Mouse (Mus musculus) embryonic facial prominence, embryonic 11.5 days (tissue): ENCODE data around the gene Rsu1. TPM values are rescaled to one million over a fixed set of nuclear protein-coding genes. Genes with fewer than 3 reads are reported as not detected.
A peak's percentile ranks its signal among the peaks of the same experiment; 100 is the strongest.

Experiments
- ATAC-seq: fragments of 200-750 bp; cut with Nextera tagmentation; replicated peaks from 2 replicates; pipeline ENCODE4 v1.8.0; 2017; ENCODE audit warnings: low read depth; ENCODE audit not compliant: insufficient number of reproducible peaks, low FRiP score, low TSS enrichment
- DNase-seq: peaks from one replicate; pipeline ENCODE4 v3.0.0-alpha.2; 2015; ENCODE audit warnings: low spot score
- H3K27ac ChIP-seq: fragments of 300-500 bp; sonication (generic); replicated peaks from 2 replicates; pipeline ENCODE4 v1.5.1; 2014; ENCODE audit warnings: mild to moderate bottlenecking, low read depth, low read length, control low read depth
- H3K27me3 ChIP-seq: fragments of 300-500 bp; sonication (generic); 2 replicates; pipeline ENCODE4 v1.6.1; 2014; ENCODE audit warnings: mild to moderate bottlenecking, low read length, moderate library complexity, mixed read lengths; ENCODE audit not compliant: control insufficient read depth, insufficient read depth
- H3K36me3 ChIP-seq: fragments of 300-500 bp; sonication (generic); replicated peaks from 2 replicates; pipeline ENCODE4 v1.6.1; 2014; ENCODE audit warnings: low read depth, mild to moderate bottlenecking, low read length, moderate library complexity, mixed read lengths; ENCODE audit not compliant: control insufficient read depth, insufficient read depth
- H3K4me1 ChIP-seq: fragments of 300-500 bp; sonication (generic); 2 replicates; pipeline ENCODE4 v1.6.1; 2014; ENCODE audit warnings: low read length, mixed read lengths; ENCODE audit not compliant: control insufficient read depth, insufficient read depth
- H3K4me2 ChIP-seq: fragments of 300-500 bp; sonication (generic); 2 replicates; pipeline ENCODE4 v1.6.1; 2014; ENCODE audit warnings: low read depth, mild to moderate bottlenecking, control low read depth, low read length, moderate library complexity
- H3K4me3 ChIP-seq: fragments of 300-500 bp; sonication (generic); 2 replicates; pipeline ENCODE4 v1.5.1; 2014; ENCODE audit warnings: low read depth, low read length, control low read depth
- H3K9ac ChIP-seq: fragments of 300-500 bp; sonication (generic); replicated peaks from 2 replicates; pipeline ENCODE4 v1.6.1; 2014; ENCODE audit warnings: mild to moderate bottlenecking, control low read depth, low read length
- H3K9me3 ChIP-seq: fragments of 300-500 bp; sonication (generic); replicated peaks from 2 replicates; pipeline ENCODE4 v1.6.1; 2016; ENCODE audit warnings: mild to moderate bottlenecking, low read length, inconsistent platforms, mixed read lengths; ENCODE audit not compliant: control insufficient read depth
- WGBS: fragments of 180-500 bp; shearing (Covaris S2); extraction: QIAGEN DNeasy Blood & Tissue Kit; methylation state at CpG from one replicate; pipeline ENCODE4 v1.1.7; 2014; 5-methylcytosine and 5-hydroxymethylcytosine counted together
- polyA plus RNA-seq: library from polyadenylated mRNA; unstranded; fragments of >200 nt; fragmentation: Nextera tagmentation; extraction: Ambion mirVana; gene quantifications from 2 replicates; pipeline ENCODE4 v1.2.1, GENCODE M21; 2014

The Rsu1 gene
- polyA plus RNA-seq: 105 and 107 TPM in 2 replicates

DNA sequence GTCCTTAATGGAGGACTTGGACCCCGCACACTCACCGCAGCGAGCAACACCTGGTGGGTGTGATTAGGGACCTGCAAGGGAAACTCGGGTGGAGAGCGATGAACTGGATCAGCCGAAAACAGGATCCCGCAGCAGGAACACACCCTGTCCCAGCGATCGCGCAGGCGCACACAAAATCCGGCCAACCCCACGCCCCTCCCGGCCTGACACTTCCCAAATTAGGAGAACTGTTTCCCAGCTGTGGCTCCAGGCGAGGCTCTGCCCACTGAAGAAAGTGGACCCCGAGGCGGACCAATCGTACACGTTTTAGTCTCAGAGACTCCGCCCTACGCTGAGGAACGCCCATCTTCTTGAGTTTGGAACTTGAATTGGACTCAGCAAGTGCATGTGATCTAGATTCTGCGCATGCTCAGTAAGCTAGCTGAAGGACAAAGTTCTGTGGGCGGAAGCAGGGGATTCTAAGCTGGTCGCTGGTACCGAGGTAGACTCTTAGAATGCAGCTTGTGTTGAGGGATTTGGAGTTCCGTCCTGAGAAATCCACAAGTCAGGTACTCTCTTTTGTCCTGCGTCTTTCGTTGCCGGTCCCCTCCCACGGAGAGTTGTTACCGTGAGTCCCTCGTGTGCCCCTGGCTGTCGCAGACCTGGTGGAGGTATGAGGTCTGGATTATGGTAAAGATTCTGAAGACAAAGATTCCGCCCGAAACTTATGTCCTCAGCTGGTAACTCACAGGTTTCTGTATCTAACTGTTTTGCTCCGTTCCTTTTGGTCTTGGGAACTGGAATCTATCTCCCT is at the start of gene Rsu1:
Rsu1 (minus strand) TSS at position 251 of the 793 bp plus-strand sequence.
- no peaks in the 10 kb centered on the region for H3K9me3 ChIP-seq
- H3K9ac ChIP-seq: peak within 1 kb of the TSS; percentile 64
- H3K4me3 ChIP-seq: peak within 1 kb of the TSS; percentile 53
- H3K4me1 ChIP-seq: no peaks in the 10 kb centered on the region
- H3K27me3 ChIP-seq: no peaks in the 10 kb centered on the region
- ATAC-seq (peak; percentile 99), DNase-seq (peak; percentile 99)
- no peak within 1 kb of the TSS for H3K27ac ChIP-seq
- peak within 1 kb of the TSS; percentile 75 for H3K4me2 ChIP-seq
- H3K36me3 ChIP-seq: no peaks in the 10 kb centered on the region
- WGBS: under 1% methylated on average over 37 of the region's 37 CpGs

DNA sequence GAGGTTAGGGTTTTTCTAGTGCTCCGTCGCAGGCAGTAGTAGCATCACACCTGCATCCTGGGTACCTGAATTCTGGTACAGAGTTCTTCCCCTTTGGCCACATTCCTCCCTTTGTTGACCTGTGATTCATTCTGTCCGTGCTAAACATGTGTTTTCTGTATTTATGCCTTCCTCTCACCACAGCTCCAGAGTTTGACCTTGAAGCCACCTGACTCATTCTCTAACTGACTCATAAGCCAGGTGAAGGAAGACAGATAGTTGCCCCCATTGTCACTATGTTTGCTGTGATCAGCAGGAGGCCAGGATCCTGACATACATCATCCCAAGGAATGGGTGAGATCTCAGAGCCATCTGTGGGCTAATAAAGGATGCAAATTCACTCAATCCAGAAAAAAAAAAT is 32.2 kb upstream of the Rsu1 start:
- Histone ChIP-seq H3K9me3 (no peaks in the 10 kb centered on the region), H3K27ac (no peak overlapping the region), H3K9ac (no peak overlapping the region), H3K27me3 (no peaks in the 10 kb centered on the region), H3K4me3 (no peak overlapping the region), H3K36me3 (no peaks in the 10 kb centered on the region), H3K4me2 (no peak overlapping the region), H3K4me1 (no peaks in the 10 kb centered on the region)
- 76% methylated on average over 3 of the region's 3 CpGs for WGBS
- DNase-seq (no peak), ATAC-seq (no peak)

DNA sequence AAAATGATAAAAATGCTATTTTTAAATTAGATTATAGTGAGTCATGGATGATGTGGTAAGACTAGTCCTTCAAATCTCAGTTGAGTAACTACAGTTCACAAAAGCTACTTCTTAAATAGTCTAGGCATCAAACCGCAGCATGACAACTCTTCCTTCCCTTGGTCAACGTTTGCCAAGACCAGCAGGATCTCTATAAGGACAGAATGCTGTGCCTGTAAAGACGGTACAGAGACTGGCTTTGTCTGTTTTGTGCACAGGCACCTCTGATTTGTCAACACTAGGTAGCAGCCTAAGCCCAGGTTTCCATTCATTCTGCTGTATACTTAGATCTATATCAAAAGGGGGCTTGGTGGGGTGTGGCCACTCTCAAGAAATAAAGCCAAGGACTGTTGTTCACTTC is 27.8 kb upstream of the Rsu1 start:
- ATAC-seq: peak; percentile 56; the same call in 1 of the 2 replicates
- Histone ChIP-seq H3K4me1 (no peaks in the 10 kb centered on the region), H3K9me3 (no peaks in the 10 kb centered on the region), H3K4me2 (no peak overlapping the region), H3K36me3 (no peaks in the 10 kb centered on the region), H3K9ac (no peak overlapping the region), H3K27me3 (no peaks in the 10 kb centered on the region), H3K27ac (no peak overlapping the region), H3K4me3 (no peak overlapping the region)
- DNase-seq: peak; percentile 56
- 31% methylated on average over 3 of the region's 3 CpGs for WGBS

DNA sequence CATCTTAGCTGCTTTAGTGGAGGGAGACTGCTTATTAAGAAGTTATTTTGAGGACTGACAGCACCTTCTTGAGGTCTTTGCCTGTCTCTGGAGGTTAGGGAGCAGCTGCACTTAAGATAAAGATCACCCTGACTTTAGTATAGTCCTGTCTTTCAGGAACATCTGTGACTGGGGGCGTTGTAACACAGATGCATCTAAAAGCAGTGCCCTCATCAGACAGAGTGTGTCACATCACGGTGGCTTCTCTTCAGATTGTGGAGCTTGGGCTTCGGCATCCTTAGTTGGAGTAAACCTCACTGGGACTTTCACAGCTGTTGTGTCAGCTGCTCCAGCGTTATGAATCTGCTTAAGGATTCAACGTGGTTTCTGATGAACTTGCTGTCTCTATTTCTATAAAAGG is 26.5 kb upstream of the Rsu1 start:
- Histone ChIP-seq H3K4me3 (no peak overlapping the region), H3K4me2 (no peak overlapping the region), H3K36me3 (no peaks in the 10 kb centered on the region), H3K9me3 (no peaks in the 10 kb centered on the region), H3K9ac (no peak overlapping the region), H3K27ac (no peak overlapping the region), H3K27me3 (no peaks in the 10 kb centered on the region), H3K4me1 (no peaks in the 10 kb centered on the region)
- ATAC-seq: no peak
- WGBS: 66% methylated on average over 5 of the region's 5 CpGs
- no peak for DNase-seq

DNA sequence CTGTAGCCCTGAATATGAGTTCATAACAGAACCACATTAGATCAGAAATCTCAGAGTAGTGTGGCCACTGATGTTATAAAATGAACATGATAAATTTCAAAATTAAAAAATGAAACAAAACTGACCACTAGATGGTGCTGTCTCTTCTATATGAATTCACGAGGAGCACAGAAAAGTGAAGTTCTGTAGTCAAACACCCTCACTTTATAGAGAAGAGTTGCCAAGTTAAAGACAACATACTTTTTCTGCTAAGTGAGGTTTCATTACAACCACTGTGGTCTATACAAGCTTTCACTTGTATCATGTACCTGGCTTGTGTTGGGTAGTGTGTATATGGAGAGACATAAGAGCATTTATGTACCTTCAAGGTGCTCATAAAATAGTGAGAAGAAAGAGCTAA is 19.4 kb upstream of the Rsu1 start:
- no peaks in the 10 kb centered on the region for H3K27me3 ChIP-seq
- H3K4me3 ChIP-seq: no peak overlapping the region
- H3K9me3 ChIP-seq: no peaks in the 10 kb centered on the region
- H3K4me2 ChIP-seq: no peak overlapping the region
- no peak overlapping the region for H3K9ac ChIP-seq
- no peaks in the 10 kb centered on the region for H3K36me3 ChIP-seq
- H3K27ac ChIP-seq: no peak overlapping the region
- ATAC-seq (no peak), DNase-seq (peak; percentile 89)
- 2% methylated on average over 1 of the region's 1 CpGs for WGBS
- H3K4me1 ChIP-seq: no peaks in the 10 kb centered on the region

DNA sequence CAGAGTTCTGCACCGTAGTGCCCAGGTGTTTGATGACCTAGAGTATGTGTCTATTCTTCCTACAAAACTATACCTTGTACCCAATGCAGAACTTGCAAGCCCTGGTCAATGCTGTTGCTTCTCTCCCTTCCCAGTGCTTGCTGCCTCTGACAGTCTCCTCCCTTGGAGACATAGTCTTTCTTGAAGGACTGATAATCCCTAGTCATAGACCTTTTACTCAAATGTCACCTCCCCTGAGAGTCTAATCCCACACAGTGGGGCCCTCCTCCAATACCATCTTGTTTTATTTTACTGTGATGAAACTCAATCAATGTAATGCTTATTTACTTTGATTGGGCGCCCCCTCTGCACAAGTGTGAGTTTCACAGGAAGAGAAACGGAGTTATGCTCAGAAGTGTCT is 18.9 kb upstream of the Rsu1 start:
- WGBS: 70% methylated on average over 3 of the region's 3 CpGs
- Histone ChIP-seq H3K9me3 (no peaks in the 10 kb centered on the region), H3K4me1 (no peaks in the 10 kb centered on the region), H3K4me3 (no peak overlapping the region), H3K36me3 (no peaks in the 10 kb centered on the region), H3K9ac (no peak overlapping the region), H3K27me3 (no peaks in the 10 kb centered on the region), H3K4me2 (no peak overlapping the region), H3K27ac (no peak overlapping the region)
- no peak for ATAC-seq
- DNase-seq: no peak

DNA sequence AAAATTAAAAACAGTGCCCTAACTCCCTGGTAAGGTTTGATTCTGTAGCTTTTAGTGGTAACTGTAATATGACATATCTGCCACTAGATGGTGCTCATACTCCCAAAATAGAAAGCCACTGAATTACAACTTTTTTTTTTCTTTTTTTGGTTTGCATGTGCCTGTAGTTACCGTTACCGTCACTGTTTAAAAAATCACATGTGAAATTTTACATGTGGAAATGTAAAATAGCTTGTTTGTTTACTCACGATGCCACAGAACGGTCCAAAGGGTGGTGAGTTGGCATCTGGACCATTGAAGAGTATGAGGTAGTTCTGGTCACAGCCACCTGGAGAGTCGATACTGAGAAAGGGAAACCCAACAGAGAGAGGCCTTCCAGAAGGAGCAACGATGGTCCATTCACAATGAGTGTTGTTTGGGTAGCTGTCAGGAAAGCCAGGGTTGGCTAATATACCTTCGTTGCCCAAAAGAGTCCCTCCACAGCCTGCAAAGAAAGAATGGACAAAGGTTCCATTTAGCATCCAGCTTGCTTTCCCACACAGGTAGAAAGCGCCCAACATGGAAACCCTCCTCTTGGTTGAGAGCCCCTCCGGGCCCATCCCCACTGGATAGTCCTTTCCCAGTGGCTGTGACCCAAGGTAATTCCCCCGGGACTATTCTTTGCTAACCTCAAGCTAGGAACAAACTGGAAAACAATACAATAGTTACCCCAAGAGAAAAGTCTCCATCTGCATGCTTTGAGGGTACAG is 7.1 kb upstream of the Rsu1 start:
- DNase-seq (peak; percentile 69), ATAC-seq (no peak)
- no peak overlapping the region for H3K27ac ChIP-seq
- no peaks in the 10 kb centered on the region for H3K36me3 ChIP-seq
- no peak overlapping the region for H3K4me2 ChIP-seq
- H3K9ac ChIP-seq: no peak overlapping the region
- no peaks in the 10 kb centered on the region for H3K4me1 ChIP-seq
- H3K4me3 ChIP-seq: no peak overlapping the region
- 58% methylated on average over 10 of the region's 10 CpGs for WGBS
- H3K9me3 ChIP-seq: no peaks in the 10 kb centered on the region
- H3K27me3 ChIP-seq: no peaks in the 10 kb centered on the region

DNA sequence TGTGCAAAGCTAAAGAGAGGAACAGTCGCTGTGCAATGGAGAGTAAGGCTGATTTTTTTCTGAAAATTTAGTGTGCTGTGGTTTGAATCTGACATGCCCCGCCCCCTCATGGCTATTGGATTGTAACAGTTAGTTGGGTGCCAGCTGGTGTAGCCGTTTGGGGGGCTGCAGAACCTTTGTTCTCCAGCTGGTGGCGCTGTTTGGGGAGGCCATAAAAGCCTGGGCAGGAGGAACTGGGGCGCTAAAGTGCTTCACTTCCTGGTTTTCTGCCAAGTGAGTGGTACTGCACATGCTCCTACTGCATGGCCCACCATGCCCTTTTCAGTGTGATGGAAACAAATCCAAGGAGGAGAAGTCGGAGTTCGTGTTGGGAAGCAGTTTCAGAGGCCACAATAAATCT is 4.7 kb upstream of the Rsu1 start:
- Histone ChIP-seq H3K27ac (no peak overlapping the region), H3K4me3 (no peak overlapping the region), H3K27me3 (no peaks in the 10 kb centered on the region), H3K36me3 (no peaks in the 10 kb centered on the region), H3K9me3 (no peaks in the 10 kb centered on the region), H3K9ac (no peak overlapping the region), H3K4me1 (no peaks in the 10 kb centered on the region), H3K4me2 (no peak overlapping the region)
- DNase-seq: no peak
- no peak for ATAC-seq
- WGBS: 49% methylated on average over 7 of the region's 7 CpGs
